Mouse (Mus musculus): ENCODE results near the gene Mcm2. TPM values are rescaled to one million over a fixed set of nuclear protein-coding genes. Genes with fewer than 3 reads are reported as not detected.
A peak's percentile ranks its signal among the peaks of the same experiment; 100 is the strongest.

The Mcm2 gene
- total and polyA plus RNA-seq, 3 experiments, result 149 to 1,259 (median 171) TPM

DNA sequence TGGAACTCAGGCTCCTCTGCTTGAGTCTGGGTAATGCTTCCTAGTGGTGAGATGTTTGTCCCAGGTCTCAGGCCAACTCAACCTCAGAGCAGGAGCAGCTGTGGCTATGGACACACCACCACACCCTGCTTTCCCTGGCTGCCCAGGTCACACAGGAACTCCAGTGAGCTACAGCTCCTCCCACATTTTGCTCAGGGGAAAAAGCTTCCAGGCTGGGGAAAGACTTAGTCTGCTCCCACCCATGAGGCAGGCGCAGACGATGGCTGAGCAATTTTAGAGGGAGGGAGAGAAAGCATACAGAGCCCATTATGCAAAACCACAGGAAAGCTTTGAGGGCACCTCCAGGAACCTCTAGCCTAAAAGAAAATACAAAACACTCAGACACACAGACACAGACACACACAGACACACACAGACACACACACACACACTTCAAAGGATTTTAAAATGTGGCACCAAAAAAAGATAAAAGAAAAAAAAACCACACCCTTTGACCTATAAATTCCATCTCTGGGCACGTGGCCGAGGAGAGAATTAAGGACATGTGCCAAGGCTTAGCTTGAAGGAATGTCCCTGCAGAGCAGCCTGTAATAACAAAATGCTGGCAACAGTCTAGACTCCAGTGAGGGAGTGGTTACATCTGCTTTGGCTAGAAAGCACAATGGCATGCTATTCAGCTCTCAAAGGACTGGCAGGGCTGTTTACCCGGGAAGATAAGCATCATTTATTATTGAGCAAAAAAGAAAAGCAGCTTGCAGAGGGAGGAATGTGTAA, 26.1 kb upstream of the Mcm2 start:
- H3K36me3 ChIP-seq (replicated peaks), result no peaks in the 10 kb centered on the region
- no peak overlapping the region for H3K4me3 ChIP-seq (ENCODE audit: low read depth, low read length)
- no peak for TF ChIP-seq GATA1 (IDR thresholded peaks at IDR 0.05; ENCODE audit: borderline replicate concordance, low read length)
- TF ChIP-seq POLR2AphosphoS5 (IDR thresholded peaks at IDR 0.05; ENCODE audit: insufficient replicate concordance, low read depth, low read length), result no peak
- no peak for TF ChIP-seq GATA2 (IDR thresholded peaks at IDR 0.05; ENCODE audit: borderline replicate concordance, low read depth, low read length)
- TF ChIP-seq TAL1 (conservative IDR thresholded peaks at IDR 0.05; ENCODE audit: low read depth, low read length), result no peak
- TF ChIP-seq CTCF (IDR thresholded peaks at IDR 0.05; ENCODE audit: low read depth, low read length), result no peak
- peaks cover 40% of the 10 kb centered on the region for H3K27me3 ChIP-seq (ENCODE audit: insufficient read depth, low read length)
- H3K9me3 ChIP-seq (replicated peaks), result no peaks in the 10 kb centered on the region
- ATAC-seq (ENCODE audit: extremely low read depth, insufficient number of reproducible peaks, low FRiP score, poor library complexity, severe bottlenecking) (no peak), DNase-seq (ENCODE audit: low spot score) (no peak)
- peaks cover 15% of the 10 kb centered on the region for H3K4me1 ChIP-seq (ENCODE audit: insufficient read depth, low read depth, low read length)

DNA sequence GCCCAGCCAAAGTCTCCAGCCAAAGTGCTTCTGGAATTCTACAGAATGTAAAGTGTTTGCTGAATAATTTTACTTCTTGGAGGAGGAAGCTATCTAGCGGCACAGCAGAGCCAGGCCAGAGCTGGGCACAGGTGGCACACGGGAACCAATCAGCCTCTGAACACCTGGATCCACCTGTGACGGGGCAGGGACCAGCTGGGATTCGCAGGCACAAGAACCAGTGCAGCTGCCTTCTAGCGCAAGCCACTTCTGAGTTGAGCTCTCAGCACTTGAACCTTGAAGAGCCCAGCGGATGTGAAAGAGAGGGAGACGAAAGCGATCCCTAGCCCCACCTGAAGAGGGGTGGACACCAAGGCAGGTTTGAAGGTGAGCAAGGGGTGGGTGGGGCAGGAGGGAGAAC, 20.2 kb upstream of the Mcm2 start:
- Histone ChIP-seq H3K4me3 (ENCODE audit: low read depth, low read length) (no peak overlapping the region), H3K27me3 (ENCODE audit: insufficient read depth, low read length) (peaks cover 13% of the 10 kb centered on the region), H3K36me3 (replicated peaks) (no peaks in the 10 kb centered on the region), H3K4me1 (ENCODE audit: insufficient read depth, low read depth, low read length) (peaks cover 35% of the 10 kb centered on the region), H3K9me3 (replicated peaks) (no peaks in the 10 kb centered on the region)
- TF ChIP-seq GATA2 (IDR thresholded peaks at IDR 0.05; ENCODE audit: borderline replicate concordance, low read depth, low read length) (no peak), CTCF (IDR thresholded peaks at IDR 0.05; ENCODE audit: low read depth, low read length) (no peak), TAL1 (conservative IDR thresholded peaks at IDR 0.05; ENCODE audit: low read depth, low read length) (no peak), GATA1 (IDR thresholded peaks at IDR 0.05; ENCODE audit: borderline replicate concordance, low read length) (no peak), POLR2AphosphoS5 (IDR thresholded peaks at IDR 0.05; ENCODE audit: insufficient replicate concordance, low read depth, low read length) (no peak)
- DNase-seq (ENCODE audit: low spot score) (no peak), ATAC-seq (ENCODE audit: extremely low read depth, insufficient number of reproducible peaks, low FRiP score, poor library complexity, severe bottlenecking) (no peak)

DNA sequence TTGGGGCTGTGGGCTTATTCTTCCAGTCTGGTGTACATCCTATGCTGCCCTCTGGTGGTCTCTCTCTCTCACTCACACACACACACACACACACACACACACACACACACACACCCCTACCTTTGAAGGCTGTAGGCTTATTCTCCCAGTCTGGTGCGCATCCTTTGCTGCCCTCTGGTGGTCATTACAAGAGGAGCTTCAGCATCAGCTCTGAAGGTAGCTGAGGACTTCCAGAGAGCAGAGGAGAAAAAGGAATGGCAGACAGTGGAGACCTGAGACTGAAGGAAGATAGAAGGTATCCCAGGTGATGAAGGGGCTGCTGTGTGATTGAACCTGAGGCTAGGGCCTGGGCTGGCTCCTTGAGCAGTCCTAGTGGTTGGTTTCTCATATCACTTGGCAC, 17.6 kb upstream of the Mcm2 start:
- H3K4me1 ChIP-seq (ENCODE audit: insufficient read depth, low read depth, low read length), result peaks cover 51% of the 10 kb centered on the region
- TF ChIP-seq TAL1 (conservative IDR thresholded peaks at IDR 0.05; ENCODE audit: low read depth, low read length) (no peak), CTCF (IDR thresholded peaks at IDR 0.05; ENCODE audit: low read depth, low read length) (peak; percentile 60; the same call in 1 of the 2 replicates), POLR2AphosphoS5 (IDR thresholded peaks at IDR 0.05; ENCODE audit: insufficient replicate concordance, low read depth, low read length) (no peak), GATA1 (IDR thresholded peaks at IDR 0.05; ENCODE audit: borderline replicate concordance, low read length) (no peak), GATA2 (IDR thresholded peaks at IDR 0.05; ENCODE audit: borderline replicate concordance, low read depth, low read length) (no peak)
- ATAC-seq (ENCODE audit: extremely low read depth, insufficient number of reproducible peaks, low FRiP score, poor library complexity, severe bottlenecking) (no peak), DNase-seq (ENCODE audit: low spot score) (peak; percentile 79)
- H3K4me3 ChIP-seq (ENCODE audit: low read depth, low read length), result no peak overlapping the region; the same call in 1 of the 2 replicates
- H3K9me3 ChIP-seq (replicated peaks), result no peaks in the 10 kb centered on the region
- H3K36me3 ChIP-seq (replicated peaks), result peaks cover 23% of the 10 kb centered on the region
- peaks cover 7% of the 10 kb centered on the region for H3K27me3 ChIP-seq (ENCODE audit: insufficient read depth, low read length)

DNA sequence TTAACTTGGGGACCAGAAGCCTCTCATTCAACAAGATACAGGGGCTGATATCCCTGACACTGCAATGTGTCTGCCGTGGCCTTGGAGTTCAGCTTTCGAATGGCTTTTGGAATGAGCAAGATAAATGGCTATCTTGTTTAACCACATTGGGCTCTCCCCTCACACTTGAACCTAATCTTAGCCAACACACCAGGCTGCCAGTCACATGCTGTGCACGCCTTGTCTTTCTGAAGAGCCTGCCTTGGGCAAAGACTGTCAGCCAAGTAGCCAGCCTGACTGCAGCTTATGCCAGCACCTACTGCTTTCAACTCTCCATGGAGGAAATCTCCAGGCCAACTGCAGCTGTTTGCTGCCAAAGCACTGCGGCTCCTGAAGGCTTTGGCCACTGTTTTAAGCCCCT, 16.9 kb upstream of the Mcm2 start:
- peaks cover 53% of the 10 kb centered on the region for H3K4me1 ChIP-seq (ENCODE audit: insufficient read depth, low read depth, low read length)
- TF ChIP-seq GATA1 (IDR thresholded peaks at IDR 0.05; ENCODE audit: borderline replicate concordance, low read length) (no peak), TAL1 (conservative IDR thresholded peaks at IDR 0.05; ENCODE audit: low read depth, low read length) (peak; percentile 98)
- peaks cover 2% of the 10 kb centered on the region for H3K27me3 ChIP-seq (ENCODE audit: insufficient read depth, low read length)
- peak; percentile 83 for DNase-seq (ENCODE audit: low spot score)
- H3K9me3 ChIP-seq (replicated peaks), result no peaks in the 10 kb centered on the region
- H3K4me3 ChIP-seq (ENCODE audit: low read depth, low read length), result peak overlapping the region; percentile 37; the same call in 1 of the 2 replicates
- peaks cover 30% of the 10 kb centered on the region for H3K36me3 ChIP-seq (replicated peaks)
- peak; percentile 84 for ATAC-seq (ENCODE audit: extremely low read depth, insufficient number of reproducible peaks, low FRiP score, poor library complexity, severe bottlenecking)

DNA sequence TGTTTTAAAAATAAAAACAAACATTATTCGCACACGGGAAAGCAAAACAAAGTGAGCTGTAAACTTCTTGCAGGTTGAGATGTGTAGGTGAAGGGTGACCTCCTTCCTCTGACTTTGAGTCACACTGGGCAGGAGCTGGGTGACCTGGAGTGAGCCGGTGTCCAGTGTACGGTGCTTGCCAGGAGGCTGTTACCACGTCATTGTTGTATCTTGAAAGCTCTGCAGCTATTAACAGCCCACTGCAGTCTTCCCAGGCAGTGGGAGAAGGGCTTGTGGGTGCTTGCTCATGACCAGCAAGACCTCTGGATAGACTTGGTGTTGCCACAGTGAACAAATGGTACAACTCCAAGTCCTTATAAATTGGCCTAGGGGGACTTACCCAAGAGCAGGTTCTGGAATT, 16.2 kb upstream of the Mcm2 start:
- no peak overlapping the region; the same call in 1 of the 2 replicates for H3K4me3 ChIP-seq (ENCODE audit: low read depth, low read length)
- no peak for TF ChIP-seq GATA2 (IDR thresholded peaks at IDR 0.05; ENCODE audit: borderline replicate concordance, low read depth, low read length)
- no peak for ATAC-seq (ENCODE audit: extremely low read depth, insufficient number of reproducible peaks, low FRiP score, poor library complexity, severe bottlenecking)
- H3K36me3 ChIP-seq (replicated peaks), result peaks cover 37% of the 10 kb centered on the region
- no peak for DNase-seq (ENCODE audit: low spot score)
- peaks cover 2% of the 10 kb centered on the region for H3K27me3 ChIP-seq (ENCODE audit: insufficient read depth, low read length)
- peaks cover 46% of the 10 kb centered on the region for H3K4me1 ChIP-seq (ENCODE audit: insufficient read depth, low read depth, low read length)
- no peaks in the 10 kb centered on the region for H3K9me3 ChIP-seq (replicated peaks)

DNA sequence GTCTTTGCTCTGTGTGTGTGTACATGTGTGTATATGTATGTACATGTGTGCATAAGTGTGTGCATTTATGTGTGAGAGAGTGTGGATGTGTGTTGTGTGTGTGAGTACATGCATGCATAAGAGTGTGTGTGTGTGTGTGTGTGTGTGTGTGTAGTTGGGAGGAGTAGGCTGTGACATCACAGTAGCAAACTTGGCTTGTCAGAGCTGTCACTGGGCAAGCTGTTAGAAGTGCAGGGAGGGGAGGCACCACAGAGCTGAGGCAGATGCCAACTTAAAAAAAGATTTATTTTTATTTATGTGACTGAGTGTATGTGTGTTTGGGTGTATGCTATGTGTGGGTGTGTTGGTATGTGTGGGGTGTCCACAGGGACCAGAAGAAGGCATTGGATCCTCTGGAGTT, 14.9 kb upstream of the Mcm2 start:
- DNase-seq (ENCODE audit: low spot score), result no peak
- H3K4me3 ChIP-seq (ENCODE audit: low read depth, low read length), result no peak overlapping the region
- H3K27me3 ChIP-seq (ENCODE audit: insufficient read depth, low read length), result no peaks in the 10 kb centered on the region
- peaks cover 50% of the 10 kb centered on the region for H3K36me3 ChIP-seq (replicated peaks)
- H3K9me3 ChIP-seq (replicated peaks), result no peaks in the 10 kb centered on the region
- ATAC-seq (ENCODE audit: extremely low read depth, insufficient number of reproducible peaks, low FRiP score, poor library complexity, severe bottlenecking), result no peak
- peaks cover 51% of the 10 kb centered on the region for H3K4me1 ChIP-seq (ENCODE audit: insufficient read depth, low read depth, low read length)
- TF ChIP-seq GATA1 (IDR thresholded peaks at IDR 0.05; ENCODE audit: borderline replicate concordance, low read length), result no peak
- no peak for TF ChIP-seq GATA2 (IDR thresholded peaks at IDR 0.05; ENCODE audit: borderline replicate concordance, low read depth, low read length)
- no peak for TF ChIP-seq CTCF (IDR thresholded peaks at IDR 0.05; ENCODE audit: low read depth, low read length)
- no peak for TF ChIP-seq TAL1 (conservative IDR thresholded peaks at IDR 0.05; ENCODE audit: low read depth, low read length)
- no peak for TF ChIP-seq POLR2AphosphoS5 (IDR thresholded peaks at IDR 0.05; ENCODE audit: insufficient replicate concordance, low read depth, low read length)
